Mouse (Mus musculus): ENCODE measurements at regions not wholly inside any gene's neighbourhood (a gene's known extent, or its start where the extent isn't known, plus 50 kb on each side); places are given as distances from the start of the nearest gene placed in this dataset.

GRCm38 (mm10) chr4:153003338-153003737 is 479.3 kb downstream of the Ajap1 start:
- DNase-seq: no peak

GRCm38 (mm10) chr4:153002516-153002915 is 480.1 kb downstream of the Ajap1 start:
- DNase-seq: no peak

- no peak for DNase-seq
Observed at GRCm38 (mm10) chr4:153001761-153002160, 480.9 kb downstream of the Ajap1 start.

GRCm38 (mm10) chr4:152999526-152999925 is 483.1 kb downstream of the Ajap1 start:
- no peak for DNase-seq

GRCm38 (mm10) chr4:152997251-152997650 is 485.4 kb downstream of the Ajap1 start:
- DNase-seq: no peak

GRCm38 (mm10) chr4:152996641-152997040 is 486.0 kb downstream of the Ajap1 start:
- no peak for DNase-seq

GRCm38 (mm10) chr4:152995052-152995595 is 487.5 kb downstream of the Ajap1 start:
- DNase-seq: no peak

- no peak for DNase-seq
Observed at GRCm38 (mm10) chr4:152994206-152994605, 488.4 kb downstream of the Ajap1 start.

- no peak for DNase-seq
Observed at GRCm38 (mm10) chr4:152990266-152990665, 492.3 kb downstream of the Ajap1 start.

GRCm38 (mm10) chr4:152987726-152988125 is 494.9 kb downstream of the Ajap1 start:
- no peak for DNase-seq

- no peak for DNase-seq
Observed at GRCm38 (mm10) chr4:152975012-152975675, 497.5 kb upstream of the Kcnab2 start.

GRCm38 (mm10) chr4:152963001-152963400 is 485.3 kb upstream of the Kcnab2 start:
- DNase-seq: no peak

GRCm38 (mm10) chr4:152962165-152962564 is 484.5 kb upstream of the Kcnab2 start:
- DNase-seq: no peak

- DNase-seq: no peak
Observed at GRCm38 (mm10) chr4:152961677-152962076, 484.0 kb upstream of the Kcnab2 start.

- DNase-seq: no peak
Observed at GRCm38 (mm10) chr4:152959627-152960230, 482.1 kb upstream of the Kcnab2 start.

GRCm38 (mm10) chr4:152953237-152953974 is 475.7 kb upstream of the Kcnab2 start:
- DNase-seq: no peak

GRCm38 (mm10) chr4:152948956-152949355 is 471.3 kb upstream of the Kcnab2 start:
- DNase-seq: no peak

GRCm38 (mm10) chr4:152941159-152941558 is 463.5 kb upstream of the Kcnab2 start:
- no peak for DNase-seq

GRCm38 (mm10) chr4:152936614-152937013 is 458.9 kb upstream of the Kcnab2 start:
- DNase-seq: no peak

GRCm38 (mm10) chr4:152935484-152935883 is 457.8 kb upstream of the Kcnab2 start:
- DNase-seq: no peak

GRCm38 (mm10) chr4:152928422-152928985 is 450.8 kb upstream of the Kcnab2 start:
- DNase-seq: no peak

GRCm38 (mm10) chr4:152920261-152920660 is 442.6 kb upstream of the Kcnab2 start:
- DNase-seq: no peak

- DNase-seq: no peak
Observed at GRCm38 (mm10) chr4:152919851-152920250, 442.2 kb upstream of the Kcnab2 start.
